Mouse (Mus musculus) adrenal gland, adult 18-20 months (tissue): ENCODE results near the gene Pank1. TPM values are rescaled to one million over a fixed set of nuclear protein-coding genes. Genes with fewer than 3 reads are reported as not detected.

Source experiments
- DNase-seq, 2 experiments: peaks; one replicate each; pipeline ENCODE4 v3.0.0; 2021 to 2022; ENCODE audit warnings: low spot score in 2 of 2
- total RNA-seq, 2 experiments: library from RNA; stranded (reverse); gene quantifications; 1 replicate in 1 of 2; 2 replicates in 1 of 2; pipeline ENCODE4 v1.2.3; 2021

Pank1 gene
- total RNA-seq, 2 experiments from 2014 or later, result 77.0 to 80.4 TPM

GRCm38 (mm10) chr19:34827916-34828635, 51.2 kb downstream of the Pank1 start:
- DNase-seq, result no peak

- no peak for DNase-seq
Observed at GRCm38 (mm10) chr19:34827444-34827843, 51.8 kb downstream of the Pank1 start.

- peak; percentile 47 to 51 for DNase-seq
Observed at GRCm38 (mm10) chr19:34825946-34826655, 53.2 kb downstream of the Pank1 start.

- no peak for DNase-seq
Observed at GRCm38 (mm10) chr19:34819577-34820170, 59.6 kb downstream of the Pank1 start.

- no peak for DNase-seq
Observed at GRCm38 (mm10) chr19:34815371-34815770, 63.9 kb downstream of the Pank1 start.

GRCm38 (mm10) chr19:34814696-34815095, 64.6 kb downstream of the Pank1 start:
- DNase-seq, result no peak

- no peak for DNase-seq
Observed at GRCm38 (mm10) chr19:34813961-34814360, 65.3 kb downstream of the Pank1 start.

GRCm38 (mm10) chr19:34813533-34813932, 65.7 kb downstream of the Pank1 start:
- no peak for DNase-seq

GRCm38 (mm10) chr19:34812711-34813110, 66.5 kb downstream of the Pank1 start:
- no peak for DNase-seq

- no peak for DNase-seq
Observed at GRCm38 (mm10) chr19:34807173-34807572, 72.1 kb downstream of the Pank1 start.

GRCm38 (mm10) chr19:34805071-34805470, 74.2 kb downstream of the Pank1 start:
- DNase-seq, result no peak

- DNase-seq, result no peak
Observed at GRCm38 (mm10) chr19:34804531-34804930, 74.7 kb downstream of the Pank1 start.

- DNase-seq, result no peak
Observed at GRCm38 (mm10) chr19:34803396-34803795, 75.9 kb downstream of the Pank1 start.

- DNase-seq, result no peak
Observed at GRCm38 (mm10) chr19:34799644-34800267, 79.5 kb downstream of the Pank1 start.

GRCm38 (mm10) chr19:34796396-34796795, 82.9 kb downstream of the Pank1 start:
- no peak for DNase-seq

- no peak for DNase-seq
Observed at GRCm38 (mm10) chr19:34782491-34782890, 96.8 kb downstream of the Pank1 start.

GRCm38 (mm10) chr19:34778993-34779392, 100.3 kb downstream of the Pank1 start:
- DNase-seq, result no peak

- no peak for DNase-seq
Observed at GRCm38 (mm10) chr19:34778098-34778497, 101.2 kb downstream of the Pank1 start.

- DNase-seq, result peak; percentile 28 to 43
Observed at GRCm38 (mm10) chr19:34772775-34773174, 106.5 kb downstream of the Pank1 start.

GRCm38 (mm10) chr19:34770764-34771163, 108.5 kb downstream of the Pank1 start:
- no peak for DNase-seq

- no peak for DNase-seq
Observed at GRCm38 (mm10) chr19:34758754-34759153, 120.5 kb downstream of the Pank1 start.
